Comparison of ENCODE assay signal across 26 mouse cellular contexts in the genomic region with DNA sequence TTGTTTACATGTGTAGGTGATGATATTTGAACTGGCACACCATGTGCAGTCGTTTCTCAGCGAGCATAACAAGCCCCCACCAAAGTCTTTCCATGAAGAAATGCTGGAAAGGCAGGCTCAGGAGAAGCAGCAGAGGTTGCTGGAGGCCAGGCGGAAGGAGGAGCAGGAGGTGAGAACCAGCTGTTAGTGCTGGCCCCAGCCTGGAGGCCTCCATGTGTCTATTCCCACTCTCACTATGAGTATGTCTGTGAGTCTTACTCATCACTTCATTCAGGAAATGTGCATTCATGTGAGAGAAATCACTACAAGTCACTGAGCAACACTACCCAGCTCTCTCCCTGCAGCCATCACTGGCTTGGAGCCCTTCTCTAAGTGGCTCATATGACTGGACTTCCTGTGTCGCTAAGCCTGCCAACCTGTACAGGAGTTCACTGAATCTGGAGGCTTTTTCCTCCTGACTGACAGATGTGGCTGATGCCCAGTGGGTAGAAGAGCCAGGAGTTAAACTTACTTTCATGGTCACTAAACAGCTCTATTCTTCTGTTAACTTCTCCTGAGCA. TPM values are rescaled to one million over a fixed set of nuclear protein-coding genes. Genes with fewer than 3 reads are reported as not detected.
DNase-seq lines count a peak whose midpoint lies in the region; ATAC-seq and TF ChIP-seq lines count a peak whose summit lies in the region.
"Had no signal": no experiment of that assay in that cellular context is flagged by ENCODE, and none has a peak within 500 bp of the region (broad histone marks: within the 10 kb centered on the region; RNA-seq: fewer than 3 reads in every experiment).

No protein-coding gene starts in this region.

- H3K27me3 ChIP-seq in lung, postnatal 0 days (replicated peaks; ENCODE audit: insufficient read depth, low read length): no peaks in the 10 kb centered on the region
- H3K27me3 ChIP-seq in myocyte (ENCODE audit: control insufficient read depth, insufficient read depth, insufficient read length): no peaks in the 10 kb centered on the region
- H3K27me3 ChIP-seq: heart, embryonic 15.5 days; limb, embryonic 12.5 days; liver, embryonic 15.5 days; midbrain, embryonic 15.5 days; neural tube, embryonic 13.5 days; stomach, embryonic 15.5 days had no signal

- H3K27ac ChIP-seq in lung, postnatal 0 days (ENCODE audit: low read length): no peak overlapping the region
- H3K27ac ChIP-seq: heart, adult 2 months; heart, embryonic 15.5 days; left cerebral cortex, adult 2 months; limb, embryonic 12.5 days; liver, embryonic 15.5 days; midbrain, embryonic 15.5 days; neural tube, embryonic 13.5 days; stomach, embryonic 15.5 days had no signal

- TF ChIP-seq CTCF in lung, postnatal 0 days (IDR thresholded peaks at IDR 0.05): no peak
- no peak for TF ChIP-seq CTCF in lung, adult 2 months (IDR thresholded peaks at IDR 0.05; ENCODE audit: insufficient read depth, low read length)

- DNase-seq in lung, postnatal 0 days (ENCODE audit: low spot score): peak; percentile 68
- no peak for DNase-seq in lung, adult 2 months
- peak; percentile 83 for DNase-seq in 3T3-L1 (ENCODE audit: low read depth, low spot score)
- peak; percentile 79 for DNase-seq in Muller cell, postnatal 12 days (ENCODE audit: inconsistent ontology term)
- DNase-seq in cerebellum, adult 8-10 months: no peak
- DNase-seq: adrenal gland, adult 2 months; adrenal gland, postnatal 36 days; cerebellum, adult 18-20 months; cerebellum, postnatal 14 days; gastrocnemius, adult 2 months; gastrocnemius, postnatal 36 days; heart, adult 2 months; kidney, adult 11 months; kidney, postnatal 14 days; right cerebral cortex, postnatal 25 days had no signal

- whole genome bisulfite sequencing in lung, postnatal 0 days: 63% methylated on average over 4 of the region's 4 CpGs
- WGBS in lung, adult 2 months: 62% methylated on average over 4 of the region's 4 CpGs

- no peaks in the 10 kb centered on the region for H3K9me3 ChIP-seq in lung, postnatal 0 days (ENCODE audit: low read length)
- H3K9me3 ChIP-seq: heart, embryonic 15.5 days; limb, embryonic 12.5 days; liver, embryonic 15.5 days; midbrain, embryonic 15.5 days; neural tube, embryonic 13.5 days; stomach, embryonic 15.5 days had no signal

- TF ChIP-seq EP300 in lung, postnatal 0 days (IDR thresholded peaks at IDR 0.05): no peak

- no peak overlapping the region for H3K4me3 ChIP-seq in lung, postnatal 0 days (ENCODE audit: low read depth, low read length)
- H3K4me3 ChIP-seq in lung, adult 2 months (replicated peaks; ENCODE audit: extremely low read depth, low read depth, low read length): no peak overlapping the region
- H3K4me3 ChIP-seq in myocyte: no peak overlapping the region
- H3K4me3 ChIP-seq: gastrocnemius, adult 2 months; heart, adult 2 months; heart, embryonic 15.5 days; left cerebral cortex, adult 2 months; limb, embryonic 12.5 days; liver, embryonic 15.5 days; midbrain, embryonic 15.5 days; neural tube, embryonic 13.5 days; stomach, embryonic 15.5 days had no signal

- H3K36me3 ChIP-seq in lung, postnatal 0 days (ENCODE audit: insufficient read depth, low read length): peaks cover 10% of the 10 kb centered on the region; the same call in 1 of the 2 replicates
- H3K36me3 ChIP-seq in myocyte (ENCODE audit: control insufficient read depth, insufficient read depth): peaks cover 11% of the 10 kb centered on the region
- H3K36me3 ChIP-seq: midbrain, embryonic 15.5 days had no signal

- H3K4me2 ChIP-seq in lung, postnatal 0 days (replicated peaks; ENCODE audit: low read depth, low read length): no peak overlapping the region
- peak overlapping the region; percentile 10 for H3K4me2 ChIP-seq in myocyte (ENCODE audit: low read depth)
- H3K4me2 ChIP-seq: heart, embryonic 15.5 days; limb, embryonic 12.5 days; liver, embryonic 15.5 days; midbrain, embryonic 15.5 days; neural tube, embryonic 13.5 days; stomach, embryonic 15.5 days had no signal

- no peak overlapping the region for H3ac ChIP-seq in myocyte (ENCODE audit: control insufficient read depth, insufficient read length)

- H3K9ac ChIP-seq in lung, postnatal 0 days (replicated peaks; ENCODE audit: low read depth): no peak overlapping the region
- H3K9ac ChIP-seq: heart, embryonic 15.5 days; limb, embryonic 12.5 days; liver, embryonic 15.5 days; midbrain, embryonic 15.5 days; neural tube, embryonic 13.5 days; stomach, embryonic 15.5 days had no signal

- no peak for TF ChIP-seq POLR2A in lung, adult 2 months (IDR thresholded peaks at IDR 0.05; ENCODE audit: borderline replicate concordance, extremely low read depth, low read depth, low read length)
- no peak for TF ChIP-seq POLR2A in myocyte (IDR thresholded peaks at IDR 0.05; ENCODE audit: insufficient read length, low read depth)

- no peaks in the 10 kb centered on the region for H3K4me1 ChIP-seq in lung, postnatal 0 days (ENCODE audit: insufficient read depth, low read depth, low read length)
- no peaks in the 10 kb centered on the region for H3K4me1 ChIP-seq in lung, adult 2 months (ENCODE audit: control insufficient read depth, insufficient read depth, low read length)
- H3K4me1 ChIP-seq: heart, embryonic 15.5 days; limb, embryonic 12.5 days; liver, embryonic 15.5 days; midbrain, embryonic 15.5 days; neural tube, embryonic 13.5 days; stomach, embryonic 15.5 days had no signal

- ATAC-seq in lung, postnatal 0 days: peak; percentile 88
- ATAC-seq: activated CD4-positive, CD25-positive, alpha-beta regulatory T cell, adult 4 months; forebrain, embryonic 16.5 days; midbrain, embryonic 15.5 days had no signal

- no peaks in the 10 kb centered on the region for H3K79me2 ChIP-seq in myocyte (ENCODE audit: control insufficient read depth, insufficient read depth)

TF ChIP-seq in myocyte, 11 proteins besides CTCF, POLR2A, EP300 and RAD21:
- TF ChIP-seq MYOD1 (IDR thresholded peaks at IDR 0.05; ENCODE audit: control insufficient read depth in 1 of 3, insufficient read length in 2 of 3, low read depth in 2 of 3) (peak in 1 of 3 experiments; percentile 45), MAX (IDR thresholded peaks at IDR 0.05; ENCODE audit: low read depth) (no peak), MYOG (IDR thresholded peaks at IDR 0.05; ENCODE audit: control insufficient read depth in 1 of 3, insufficient read depth in 1 of 3, insufficient read length in 2 of 3, low read depth in 2 of 3) (peak in 1 of 3 experiments; percentile 22)
TF ChIP-seq in myocyte: peak in this region for 2.

RNA-seq across cellular contexts. Expression of gene Eif2ak4, which starts 20.0 kb away (rescaled TPM):
- 5.2 and 6.2 TPM in 2 replicates for polyA plus RNA-seq in lung, postnatal 0 days (2015; fragmentation: Nextera tagmentation; extraction: Ambion mirVana)
- 11.1 and 12.2 TPM in 2 replicates for polyA plus RNA-seq in lung, adult 2 months (2012; rRNA removed)
- 4.7 TPM for polyA plus RNA-seq in myocyte (2012; fragmentation: generic; extraction: Trizol)

RNA-seq across cellular contexts. Expression of gene Gpr176, which starts 35.2 kb away (rescaled TPM):
- polyA plus RNA-seq in lung, postnatal 0 days (2015; fragmentation: Nextera tagmentation; extraction: Ambion mirVana): 0.18 and 0.26 TPM in 2 replicates
- polyA plus RNA-seq in lung, adult 2 months (2012; rRNA removed): 0.26 and 0.31 TPM in 2 replicates
- polyA plus RNA-seq in myocyte (2012; fragmentation: generic; extraction: Trizol): 1.5 TPM
- polyA plus RNA-seq: liver, adult 2 months had no signal

Comparison
In these comparisons a context has a peak if more than half of its experiments do, and no peak if none do; other contexts are left out.
1. DNase-seq: peak in lung, postnatal 0 days (single experiment), 3T3-L1 (single experiment) and Muller cell, postnatal 12 days (single experiment); none in lung, adult 2 months (single experiment) and cerebellum, adult 8-10 months (single experiment).